Mouse (Mus musculus) v-Abl transformed pro-B cells (cell line): ENCODE results near the gene Bicral.
"Not testable (repeated sequence)": the region's sequence is repeated elsewhere in the genome, so short reads cannot be mapped to it uniquely, and the experiment has no call there.

Source experiments
- in situ Hi-C, 2 experiments: fragments of 400-800 bp; cut with MboI; formaldehyde crosslinking; loops; one replicate each; pipeline ENCODE4 v1.15.1; 2025; ENCODE audit not compliant: unreplicated experiment in 2 of 2

Bicral gene

DNA sequence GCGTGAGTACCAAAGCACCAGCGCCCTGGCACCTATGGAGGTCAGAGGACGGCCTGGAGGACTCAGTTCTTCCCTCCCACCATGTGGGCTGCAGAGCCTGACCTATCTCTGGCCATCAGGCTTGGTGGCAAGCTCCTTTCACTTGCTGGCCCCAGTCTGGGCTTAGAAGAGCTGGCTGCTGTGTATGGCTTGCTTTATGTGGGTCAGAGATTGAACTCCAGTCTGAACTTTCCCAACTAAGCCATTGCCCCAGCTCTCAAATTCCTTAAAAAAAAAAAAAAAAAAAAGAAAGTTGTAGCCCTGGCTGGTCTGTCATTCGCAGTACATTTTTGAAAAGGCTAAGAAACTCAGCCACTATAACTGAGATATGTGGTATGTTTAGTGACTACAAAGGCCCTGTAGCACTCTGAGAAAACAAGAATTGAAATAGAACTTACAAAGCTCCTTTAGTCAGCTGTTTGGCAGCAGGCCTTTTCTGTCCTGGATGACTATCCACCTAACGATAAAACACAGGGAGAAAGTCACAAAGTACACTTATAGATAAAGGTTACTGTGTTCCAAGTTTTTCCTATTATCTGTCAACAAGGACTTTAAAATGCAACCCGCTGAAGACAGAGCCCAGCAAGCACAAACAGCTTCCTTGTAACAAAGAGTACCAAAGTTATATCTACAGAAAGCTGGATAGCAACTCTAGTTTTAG, 49.0 kb downstream of the Bicral start:
- in situ Hi-C loops: no loop called here

DNA sequence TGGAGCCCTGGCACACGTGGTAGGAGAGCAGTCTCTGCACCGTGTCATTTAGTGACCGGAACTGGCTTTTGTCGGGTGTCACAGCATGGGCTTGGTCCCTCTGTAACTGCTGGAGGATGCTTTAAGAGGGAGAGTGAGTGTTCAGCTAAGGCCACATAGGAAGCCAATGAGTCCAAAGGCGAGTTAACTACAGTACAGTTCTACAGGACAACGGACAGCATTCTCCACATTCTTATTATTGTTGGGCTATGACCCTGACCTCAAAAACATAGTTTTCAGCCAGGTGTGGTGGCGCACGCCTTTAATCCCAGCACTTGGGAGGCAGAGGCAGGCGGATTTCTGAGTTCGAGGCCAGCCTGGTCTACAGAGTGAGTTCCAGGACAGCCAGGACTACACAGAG, 49.9 kb downstream of the Bicral start:
- in situ Hi-C loops: no loop called here

GRCm38 (mm10) chr17:46801761-46802160, 56.5 kb downstream of the Bicral start:
- in situ Hi-C loops: no loop called here

GRCm38 (mm10) chr17:46799680-46800079, 58.6 kb downstream of the Bicral start:
- in situ Hi-C loops: no loop called here

GRCm38 (mm10) chr17:46797386-46797785, 60.9 kb downstream of the Bicral start:
- in situ Hi-C loops: no loop called here

DNA sequence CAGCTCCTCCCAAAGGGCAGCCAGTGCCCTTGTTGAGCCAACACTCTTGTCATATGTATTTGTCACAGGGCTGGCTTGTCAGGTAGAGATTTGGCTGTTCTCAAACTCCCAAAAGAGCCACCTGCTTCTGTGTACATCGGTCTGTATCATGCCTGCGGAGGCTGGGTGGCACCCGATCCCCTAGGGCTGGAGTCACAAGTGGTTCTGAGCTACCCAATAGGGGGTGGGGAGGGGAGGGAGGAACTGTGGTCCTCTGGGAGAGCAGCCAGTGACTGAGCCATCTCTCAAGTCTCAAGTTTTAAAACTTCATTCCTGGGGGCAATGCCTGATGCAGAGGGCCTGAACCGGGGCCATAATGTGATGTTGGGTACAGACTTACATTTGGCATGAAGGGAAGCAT, 61.5 kb downstream of the Bicral start:
- in situ Hi-C loops: no loop called here

DNA sequence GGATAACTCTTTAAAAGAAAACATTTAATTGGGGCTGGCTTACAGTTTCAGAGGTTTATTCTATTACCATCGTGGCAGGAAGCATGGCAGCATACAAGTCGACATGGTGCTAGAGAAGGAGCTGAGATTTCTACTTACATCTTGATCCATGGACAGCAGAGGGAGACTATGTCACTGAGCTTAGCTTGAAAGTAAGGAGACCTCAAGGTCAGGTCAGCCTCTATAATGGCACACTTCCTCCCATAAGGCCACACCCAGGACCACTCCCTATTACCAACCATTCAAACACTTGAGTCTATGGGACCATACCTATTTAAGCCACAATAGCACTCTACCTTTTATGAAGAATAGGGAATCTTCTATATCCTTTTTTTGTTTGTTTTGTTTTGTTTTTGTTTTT, 65.3 kb downstream of the Bicral start:
- in situ Hi-C loops: loop anchor here (5.0 kb wide), 1 partner anchor 89 kb away; no protein-coding TSS in a partner anchor

DNA sequence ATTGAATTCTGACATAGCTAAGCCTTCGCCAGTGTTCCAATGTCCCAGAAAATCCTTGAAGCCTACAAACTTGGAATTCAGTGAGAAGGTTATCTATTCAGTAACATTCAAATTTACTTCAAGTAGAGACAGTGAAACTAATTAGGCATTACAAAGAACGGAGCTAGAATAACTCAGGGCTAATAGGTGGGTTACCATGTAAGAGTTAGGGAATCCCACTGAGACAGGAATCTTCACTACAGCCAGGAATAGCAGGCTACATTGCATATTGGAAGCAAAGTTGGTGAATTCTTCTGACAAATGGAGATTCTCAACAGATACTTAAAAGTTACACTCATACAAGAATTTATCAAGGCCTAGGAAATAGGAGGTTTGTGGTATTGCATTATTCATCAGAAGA, 70.3 kb downstream of the Bicral start:
- in situ Hi-C loops: not testable (repeated sequence)

DNA sequence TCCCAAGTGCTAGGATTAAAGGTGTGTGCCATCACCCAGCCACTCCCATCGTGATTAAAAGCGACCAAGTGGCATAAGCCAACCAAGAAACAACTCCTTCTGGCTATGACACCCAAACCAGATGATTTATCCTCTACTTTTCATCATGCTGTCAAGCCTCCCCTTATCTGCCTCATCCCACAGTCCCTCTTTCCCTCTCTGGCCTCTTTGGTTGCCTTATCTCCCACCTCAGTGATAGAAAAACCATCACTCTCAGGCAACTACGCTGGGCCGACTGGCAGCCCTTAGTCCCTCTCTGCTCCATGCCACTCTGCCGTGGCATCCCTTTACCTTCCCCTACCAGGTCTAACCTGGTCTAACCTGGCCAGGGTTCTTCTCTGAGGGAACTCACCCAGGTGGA, 71.3 kb downstream of the Bicral start:
- in situ Hi-C loops: no loop called here

- in situ Hi-C loops: no loop called here
These were observed 75.1 kb downstream of the Bicral start for GRCm38 (mm10) chr17:46783222-46783565.

GRCm38 (mm10) chr17:46782341-46783221, 75.7 kb downstream of the Bicral start, which contains the start of gene Rpl7l1:
Gene Rpl7l1, minus strand, starts transcription at chr17:46782672.
- in situ Hi-C loops: no loop called here

- in situ Hi-C loops: no loop called here
These were observed 76.4 kb downstream of the Bicral start for GRCm38 (mm10) chr17:46781876-46782275.

- in situ Hi-C loops: loop anchor here in 1 of 2 experiments (10.0 kb wide), 1 partner anchor 131 kb away; the partner anchor contains the start of genes Klc4 and Mrpl2
These were observed 82.2 kb downstream of the Bicral start for GRCm38 (mm10) chr17:46776087-46776486.

DNA sequence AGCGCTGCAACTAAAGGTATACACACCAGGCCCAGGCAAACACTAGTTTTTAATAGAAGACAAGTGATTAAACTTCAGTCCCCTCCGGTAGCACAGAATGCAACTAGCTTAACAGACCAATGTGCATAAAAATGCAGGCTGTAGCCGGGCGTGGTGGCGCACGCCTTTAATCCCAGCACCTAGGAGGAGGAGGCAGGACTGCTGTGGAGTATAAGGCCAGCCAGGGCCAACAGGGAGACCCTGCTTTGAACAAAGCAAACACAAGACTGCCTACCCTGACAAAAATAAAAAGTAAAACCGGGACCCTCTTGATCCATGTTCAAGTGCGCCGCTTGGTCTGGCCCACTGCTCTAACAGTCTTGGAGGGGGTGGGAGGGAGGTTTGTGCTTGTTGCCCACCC, 83.2 kb downstream of the Bicral start:
- in situ Hi-C loops: loop anchor here in 1 of 2 experiments (10.0 kb wide), 1 partner anchor 130 kb away; the partner anchor contains the start of genes Klc4 and Mrpl2

DNA sequence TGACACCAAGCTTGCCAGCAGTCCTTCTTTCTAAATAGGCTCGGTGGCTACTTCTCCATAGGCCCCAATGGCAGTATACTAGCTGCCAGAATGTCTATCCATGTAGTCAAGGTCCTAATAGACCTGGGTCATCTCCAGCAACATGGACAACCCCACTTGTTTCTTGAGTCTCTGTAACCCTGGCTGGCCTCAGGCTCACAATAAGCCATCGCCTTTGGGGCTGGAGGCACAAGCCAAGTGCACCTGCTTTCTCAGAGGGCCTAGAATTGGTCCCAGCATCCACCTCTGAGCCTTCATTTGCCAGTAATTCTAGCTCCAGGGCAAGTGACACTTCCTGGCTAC, 84.2 kb downstream of the Bicral start:
- in situ Hi-C loops: loop anchor here (5.0 to 10.0 kb wide), 2 partner anchors 37 to 129 kb away; partner anchors contain the start of genes Klc4 (in 1 of the 2) and Mrpl2 (in 1 of the 2)

- in situ Hi-C loops: loop anchor here (5.0 to 10.0 kb wide), 2 partner anchors 36 to 129 kb away; partner anchors contain the start of genes Klc4 (in 1 of the 2) and Mrpl2 (in 1 of the 2)
These were observed 84.8 kb downstream of the Bicral start for GRCm38 (mm10) chr17:46773278-46774130.

- in situ Hi-C loops: loop anchor here (5.0 to 10.0 kb wide), 2 partner anchors 35 to 128 kb away; partner anchors contain the start of genes Klc4 (in 1 of the 2) and Mrpl2 (in 1 of the 2)
These were observed 85.6 kb downstream of the Bicral start, which contains the start of gene 2310039H08Rik for GRCm38 (mm10) chr17:46772404-46773277. Gene 2310039H08Rik, plus strand, starts transcription at chr17:46772635.

DNA sequence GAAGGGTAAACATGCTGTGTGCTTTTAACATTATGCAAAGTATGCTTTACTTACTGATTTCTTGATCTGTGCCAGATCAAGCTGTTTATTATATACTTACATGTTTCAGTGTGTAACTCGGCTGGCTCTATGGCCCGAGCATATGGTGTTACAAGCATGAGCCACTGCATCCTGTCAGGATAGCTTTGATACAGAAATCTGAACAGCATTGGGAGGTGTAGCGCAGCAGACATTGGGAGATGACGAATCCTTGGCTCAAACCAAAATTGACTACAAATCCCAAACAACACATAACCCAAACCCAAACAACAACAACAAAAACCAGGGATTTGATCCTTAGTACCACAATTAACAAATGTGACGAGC, 86.3 kb downstream of the Bicral start:
- in situ Hi-C loops: loop anchor here (5.0 to 10.0 kb wide), 2 partner anchors 35 to 127 kb away; partner anchors contain the start of genes Klc4 (in 1 of the 2) and Mrpl2 (in 1 of the 2)

DNA sequence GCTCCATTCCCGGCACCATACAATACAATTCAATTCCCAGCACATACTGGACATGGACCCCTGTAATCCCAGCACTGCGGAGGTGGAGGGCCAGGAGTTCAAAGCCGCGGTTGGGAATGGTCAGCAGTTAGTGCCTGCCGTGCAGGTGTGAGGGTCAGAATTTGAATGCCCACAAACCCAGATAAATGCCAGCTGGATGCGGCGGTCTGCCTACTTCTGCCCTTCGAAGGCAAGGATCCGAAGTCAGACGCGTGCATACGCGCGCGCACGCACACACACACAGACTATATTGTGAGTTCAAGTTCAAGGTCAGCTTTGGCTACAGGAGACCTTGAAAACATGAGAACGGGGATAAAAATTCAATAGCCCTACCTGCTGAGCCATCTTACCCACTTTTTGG, 86.7 kb downstream of the Bicral start:
- in situ Hi-C loops: loop anchor here (5.0 to 10.0 kb wide), 2 partner anchors 34 to 127 kb away; partner anchors contain the start of genes Klc4 (in 1 of the 2) and Mrpl2 (in 1 of the 2)
